In genomic region chr10:120979779-120980395, GRCm38 (mm10) we compare ENCODE assay signal across 8 mouse cellular contexts. TPM values are rescaled to one million over a fixed set of nuclear protein-coding genes. Genes with fewer than 3 reads are reported as not detected.
A peak's percentile ranks its signal among the peaks of the same experiment; 100 is the strongest.
DNase-seq lines count a peak whose midpoint lies in the region; ATAC-seq and TF ChIP-seq lines count a peak whose summit lies in the region.

No protein-coding gene starts in this region.

- peak overlapping the region; percentile 97 for H3K4me3 ChIP-seq in erythroblast, embryonic 14.5 days (replicated peaks)
- H3K4me3 ChIP-seq in forebrain, embryonic 11.5 days (ENCODE audit: low read depth, low read length): peak overlapping the region; percentile 99
- peak overlapping the region; percentile 92 to 98 for H3K4me3 ChIP-seq in liver, embryonic 14.5 days (ENCODE audit: insufficient read depth in 1 of 2, low read depth in 2 of 2, low read length in 2 of 2)
- peak overlapping the region; percentile 78 for H3K4me3 ChIP-seq in stomach, embryonic 16.5 days (replicated peaks; ENCODE audit: low read length)

- H3K4me2 ChIP-seq in forebrain, embryonic 11.5 days (ENCODE audit: low read depth, low read length, severe bottlenecking): peak overlapping the region; percentile 97
- peak overlapping the region; percentile 80 for H3K4me2 ChIP-seq in liver, embryonic 14.5 days (ENCODE audit: low read depth)
- peak overlapping the region; percentile 84 for H3K4me2 ChIP-seq in stomach, embryonic 16.5 days (ENCODE audit: low read depth, low read length)

- no peak for TF ChIP-seq CTCF in liver, embryonic 14.5 days (IDR thresholded peaks at IDR 0.05; ENCODE audit: low read depth)

- WGBS in forebrain, embryonic 11.5 days: 19% methylated on average over 8 of the region's 8 CpGs
- WGBS in liver, embryonic 14.5 days (ENCODE audit: insufficient replicate concordance): 15% methylated on average over 8 of the region's 8 CpGs
- WGBS in stomach, embryonic 16.5 days: 6% methylated on average over 8 of the region's 8 CpGs

- H3K27me3 ChIP-seq in erythroblast, embryonic 14.5 days (ENCODE audit: control insufficient read depth): peaks cover 26% of the 10 kb centered on the region
- peaks cover 3% of the 10 kb centered on the region; the same call in 1 of the 2 replicates for H3K27me3 ChIP-seq in forebrain, embryonic 11.5 days (ENCODE audit: control insufficient read depth, insufficient read depth, low read length)
- no peaks in the 10 kb centered on the region; the same call in 1 of the 2 replicates for H3K27me3 ChIP-seq in liver, embryonic 14.5 days (ENCODE audit: control insufficient read depth, insufficient read depth, low read length)
- H3K27me3 ChIP-seq in stomach, embryonic 16.5 days (ENCODE audit: control insufficient read depth, insufficient read depth, low read length): no peaks in the 10 kb centered on the region

- H3K4me1 ChIP-seq in erythroblast, embryonic 14.5 days (ENCODE audit: control insufficient read depth): peaks cover 31% of the 10 kb centered on the region
- H3K4me1 ChIP-seq in forebrain, embryonic 11.5 days (replicated peaks; ENCODE audit: control insufficient read depth, insufficient read depth, low read length): peaks cover 6% of the 10 kb centered on the region
- peaks cover 8 to 10% of the 10 kb centered on the region in 2 experiments for H3K4me1 ChIP-seq in liver, embryonic 14.5 days (replicated peaks; ENCODE audit: control insufficient read depth in 2 of 2, insufficient read depth in 2 of 2, low read length in 1 of 2)
- peaks cover 6% of the 10 kb centered on the region for H3K4me1 ChIP-seq in stomach, embryonic 16.5 days (ENCODE audit: control insufficient read depth, insufficient read depth, low read length)

- no peak for TF ChIP-seq EP300 in liver, embryonic 14.5 days (IDR thresholded peaks at IDR 0.05; ENCODE audit: low read depth)

- no peaks in the 10 kb centered on the region for H3K9me3 ChIP-seq in erythroblast, embryonic 14.5 days (ENCODE audit: control insufficient read depth, low read length)
- H3K9me3 ChIP-seq in forebrain, embryonic 11.5 days (ENCODE audit: control insufficient read depth, low read length): no peaks in the 10 kb centered on the region
- no peaks in the 10 kb centered on the region for H3K9me3 ChIP-seq in liver, embryonic 14.5 days (ENCODE audit: control insufficient read depth, low read length)
- H3K9me3 ChIP-seq in stomach, embryonic 16.5 days (replicated peaks; ENCODE audit: control insufficient read depth, low read length): no peaks in the 10 kb centered on the region

- no peak for ATAC-seq in erythroblast, adult 5-6 weeks (replicated peaks; ENCODE audit: low FRiP score, poor library complexity, severe bottlenecking)
- ATAC-seq in forebrain, embryonic 11.5 days (replicated peaks; ENCODE audit: low FRiP score): no peak
- ATAC-seq in liver, embryonic 14.5 days (ENCODE audit: insufficient read depth): no peak
- no peak for ATAC-seq in stomach, embryonic 16.5 days (ENCODE audit: insufficient read depth, low FRiP score)

- H3K27ac ChIP-seq in forebrain, embryonic 11.5 days (ENCODE audit: low read depth, low read length): no peak overlapping the region
- H3K27ac ChIP-seq in liver, embryonic 14.5 days: peak overlapping the region; percentile 3; the same call in 1 of the 2 replicates
- peak overlapping the region; percentile 93 for H3K27ac ChIP-seq in stomach, embryonic 16.5 days (ENCODE audit: low read length)

- peaks cover 23% of the 10 kb centered on the region for H3K36me3 ChIP-seq in erythroblast, embryonic 14.5 days (ENCODE audit: control insufficient read depth)
- no peaks in the 10 kb centered on the region for H3K36me3 ChIP-seq in forebrain, embryonic 11.5 days (ENCODE audit: control insufficient read depth, insufficient read depth, low read length)
- no peaks in the 10 kb centered on the region; the same call in 1 of the 2 replicates for H3K36me3 ChIP-seq in liver, embryonic 14.5 days (replicated peaks; ENCODE audit: control insufficient read depth, insufficient read depth, low read depth)
- H3K36me3 ChIP-seq in stomach, embryonic 16.5 days (ENCODE audit: control insufficient read depth, insufficient read depth, low read length): no peaks in the 10 kb centered on the region

- H3K9ac ChIP-seq in forebrain, embryonic 11.5 days (ENCODE audit: low read length): peak overlapping the region; percentile 94
- H3K9ac ChIP-seq in liver, embryonic 14.5 days (replicated peaks): peak overlapping the region; percentile 96
- H3K9ac ChIP-seq in stomach, embryonic 16.5 days (ENCODE audit: low read length): peak overlapping the region; percentile 98

- peak; percentile 63 for DNase-seq in CD4-positive helper T cell, adult 2 months (ENCODE audit: low read depth, low spot score)
- DNase-seq in forebrain, embryonic 11.5 days (ENCODE audit: low spot score): no peak
- DNase-seq in liver, embryonic 14.5 days (ENCODE audit: low read depth in 3 of 3, low spot score in 3 of 3): no peak
- no peak for DNase-seq in layer of hippocampus, adult 18-20 months (ENCODE audit: low spot score in 2 of 2)
- no peak for DNase-seq in gastrocnemius, adult 8-10 months (ENCODE audit: low spot score in 2 of 2)

RNA-seq across cellular contexts. Expression of gene Lemd3, which starts 0.8 kb away (rescaled TPM):
- 0.26 and 0.36 TPM in 2 replicates for polyA plus RNA-seq in erythroblast, embryonic 14.5 days (2012)
- total RNA-seq in erythroblast, adult 5-6 weeks (2015; ENCODE audit: low replicate concordance): 5.4 and 5.6 TPM in 2 replicates
- total RNA-seq in erythroblast, adult 5-6 weeks (2017; ENCODE audit: low replicate concordance): 6.1 and 8.5 TPM in 2 replicates
- 4.6 and 4.8 TPM in 2 replicates for polyA plus RNA-seq in forebrain, embryonic 11.5 days (2014; fragmentation: Nextera tagmentation; extraction: Ambion mirVana)
- 1.9 and 2.9 TPM in 2 replicates for polyA plus RNA-seq in liver, embryonic 14.5 days (2012; rRNA removed)
- polyA plus RNA-seq in liver, embryonic 14.5 days (2014; fragmentation: Nextera tagmentation; extraction: Ambion mirVana): 1.6 and 1.7 TPM in 2 replicates
- polyA plus RNA-seq in stomach, embryonic 16.5 days (2015; fragmentation: Nextera tagmentation; extraction: Ambion mirVana): 1.7 and 2.3 TPM in 2 replicates
- 10 to 100 TPM; 33.8 to 37.0 TPM for total RNA-seq in layer of hippocampus, adult 18-20 months (2021)
- 10 to 100 TPM; 10.0 to 11.7 (median 10.9) TPM for total RNA-seq in gastrocnemius, adult 8-10 months (2022)

RNA-seq across cellular contexts. Expression of gene Wif1, which starts 53.9 kb away (rescaled TPM):
- not detected in 2 replicates for polyA plus RNA-seq in erythroblast, embryonic 14.5 days (2012)
- not detected in 2 replicates for total RNA-seq in erythroblast, adult 5-6 weeks (2015; ENCODE audit: low replicate concordance)
- total RNA-seq in erythroblast, adult 5-6 weeks (2017; ENCODE audit: low replicate concordance): not detected in 2 replicates
- 8.0 and 11.2 TPM in 2 replicates for polyA plus RNA-seq in forebrain, embryonic 11.5 days (2014; fragmentation: Nextera tagmentation; extraction: Ambion mirVana)
- polyA plus RNA-seq in liver, embryonic 14.5 days (2012; rRNA removed): 0.41 and 0.54 TPM in 2 replicates
- 0.67 and 0.76 TPM in 2 replicates for polyA plus RNA-seq in liver, embryonic 14.5 days (2014; fragmentation: Nextera tagmentation; extraction: Ambion mirVana)
- 1.6 and 2.4 TPM in 2 replicates for polyA plus RNA-seq in stomach, embryonic 16.5 days (2015; fragmentation: Nextera tagmentation; extraction: Ambion mirVana)
- 1 to 10 TPM in 1 of 2 experiments, under 1 TPM in 1; 0.62 to 1.2 TPM for total RNA-seq in layer of hippocampus, adult 18-20 months (2021)
- 1 to 10 TPM in 2 of 4 experiments, under 1 TPM in 2; 0.15 to 2.4 (median 1.0) TPM for total RNA-seq in gastrocnemius, adult 8-10 months (2022)
